Mouse (Mus musculus) liver, embryonic 14.5 days (tissue): ENCODE data around the gene Sh3pxd2a.

ENCODE experiments used
- CTCF ChIP-seq: IDR thresholded peaks from 2 replicates; pipeline ENCODE4 v1.5.1; 2016; ENCODE audit warnings: antibody characterized with exemption, low read depth, control low read depth
- EP300 ChIP-seq: IDR thresholded peaks from 2 replicates; pipeline ENCODE4 v1.6.1; 2016; ENCODE audit warnings: antibody characterized with exemption, low read depth

DNA sequence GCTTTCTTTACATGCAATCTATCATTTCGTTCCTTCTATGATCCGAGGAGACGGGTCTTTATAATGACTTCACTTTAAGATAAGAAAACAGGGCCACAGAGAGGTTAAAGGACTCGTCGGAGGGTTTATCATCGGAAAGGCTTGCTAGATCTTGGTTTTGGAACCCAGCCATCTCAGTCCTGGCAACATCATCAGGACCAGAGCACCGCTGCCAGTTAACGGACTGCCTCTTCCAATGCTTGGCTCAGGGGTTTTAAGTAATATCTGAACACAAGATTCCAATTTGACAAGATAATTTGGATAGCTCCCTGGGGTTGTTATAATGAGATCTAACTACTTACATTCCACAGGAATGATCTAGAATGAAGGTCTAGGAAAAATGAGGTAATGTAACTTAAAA lies 45.0 kb downstream of the Sh3pxd2a start:
- no peak for TF ChIP-seq CTCF
- TF ChIP-seq EP300, result no peak
